Mouse (Mus musculus) hindbrain, embryonic 16.5 days (tissue): Measurements from ENCODE around the gene Add3. TPM values are rescaled to one million over a fixed set of nuclear protein-coding genes. Genes with fewer than 3 reads are reported as not detected.

ENCODE experiments used
- ATAC-seq: fragments of 200-750 bp; cut with Nextera tagmentation; 2 replicates; pipeline ENCODE4 v1.8.0; 2017; ENCODE audit warnings: moderate TSS enrichment, moderate library complexity
- H3K27ac ChIP-seq: fragments of 300-500 bp; sonication (generic); 2 replicates; pipeline ENCODE4 v1.5.1; 2014; ENCODE audit warnings: low read depth, mild to moderate bottlenecking, control low read depth, low read length, moderate library complexity
- H3K27me3 ChIP-seq: fragments of 300-500 bp; sonication (generic); replicated peaks from 2 replicates; pipeline ENCODE4 v1.6.1; 2014; ENCODE audit warnings: low read length; ENCODE audit not compliant: control insufficient read depth, insufficient read depth
- H3K36me3 ChIP-seq: fragments of 300-500 bp; sonication (generic); 2 replicates; pipeline ENCODE4 v1.6.1; 2014; ENCODE audit warnings: mild to moderate bottlenecking, low read length, moderate library complexity, mixed read lengths; ENCODE audit not compliant: control insufficient read depth, insufficient read depth
- H3K4me1 ChIP-seq: fragments of 300-500 bp; sonication (generic); 2 replicates; pipeline ENCODE4 v1.6.1; 2014; ENCODE audit warnings: low read depth, low read length; ENCODE audit not compliant: control insufficient read depth, insufficient read depth
- H3K4me2 ChIP-seq: fragments of 300-500 bp; sonication (generic); 2 replicates; pipeline ENCODE4 v1.6.1; 2014; ENCODE audit warnings: mild to moderate bottlenecking, low read length, control low read depth, moderate library complexity
- H3K4me3 ChIP-seq: fragments of 300-500 bp; sonication (generic); 2 replicates; pipeline ENCODE4 v1.5.1; 2014; ENCODE audit warnings: mild to moderate bottlenecking, low read length, control low read depth, moderate library complexity
- H3K9ac ChIP-seq: fragments of 300-500 bp; sonication (generic); 2 replicates; pipeline ENCODE4 v1.6.1; 2014; ENCODE audit warnings: low read depth, mild to moderate bottlenecking, control low read depth, low read length, moderate library complexity
- H3K9me3 ChIP-seq: fragments of 300-500 bp; sonication (generic); 2 replicates; pipeline ENCODE4 v1.6.1; 2014; ENCODE audit warnings: mild to moderate bottlenecking, low read length, moderate library complexity; ENCODE audit not compliant: control insufficient read depth
- WGBS: fragments of 180-500 bp; shearing (Covaris S2); extraction: QIAGEN DNeasy Blood & Tissue Kit; methylation state at CpG from one replicate; pipeline ENCODE4 v1.1.7; 2014; 5-methylcytosine and 5-hydroxymethylcytosine counted together
- polyA plus RNA-seq: library from polyadenylated mRNA; unstranded; fragments of >200 nt; fragmentation: Nextera tagmentation; extraction: Ambion mirVana; gene quantifications from 2 replicates; pipeline ENCODE4 v1.2.1, GENCODE M21; 2015

Add3 gene
- polyA plus RNA-seq, 1 experiment from 2014 or later, result 51.6 TPM

DNA sequence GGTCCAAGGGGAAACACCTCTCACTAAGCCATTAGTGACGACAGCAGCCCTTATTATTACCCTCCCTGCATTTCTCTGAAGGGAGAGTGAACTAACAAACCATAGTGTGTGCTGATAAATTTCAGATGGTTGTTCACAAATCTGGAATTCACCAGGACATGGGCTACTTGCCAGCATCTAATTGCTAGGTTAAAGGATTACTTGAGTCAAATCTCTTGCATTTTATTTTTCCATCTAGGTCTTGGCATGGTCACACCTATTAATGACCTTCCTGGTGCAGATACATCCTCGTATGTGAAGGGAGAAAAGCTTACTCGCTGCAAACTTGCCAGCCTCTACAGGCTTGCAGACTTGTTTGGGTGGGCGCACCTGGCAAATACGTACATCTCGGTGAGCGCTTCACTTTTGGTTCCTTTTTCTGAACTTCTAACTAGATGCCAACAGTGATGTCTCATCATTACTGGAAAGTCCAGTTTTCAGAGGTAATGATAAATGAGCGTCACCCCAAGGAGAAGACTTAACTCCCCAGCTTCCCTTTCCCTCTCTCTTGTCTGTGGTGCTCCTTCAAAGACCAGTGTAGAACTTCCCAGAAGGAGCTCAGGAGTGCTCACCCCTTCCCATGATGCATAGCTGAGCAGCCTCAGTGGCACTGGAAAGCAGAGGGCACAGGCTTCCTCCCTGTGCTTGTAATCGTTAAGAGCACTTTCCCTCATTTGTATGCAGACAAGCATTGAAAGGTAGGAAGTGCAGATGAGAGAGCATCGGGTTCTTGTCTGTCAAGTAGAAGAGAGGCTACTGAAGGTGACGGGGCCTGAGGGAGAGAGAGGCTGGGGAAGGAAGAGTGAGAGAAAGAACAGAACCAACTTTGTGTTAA lies 90.9 kb downstream of the Add3 start:
- no peaks in the 10 kb centered on the region for H3K9me3 ChIP-seq
- no peak overlapping the region for H3K4me2 ChIP-seq
- H3K27ac ChIP-seq, result no peak overlapping the region
- no peaks in the 10 kb centered on the region for H3K4me1 ChIP-seq
- ATAC-seq, result no peak
- no peak overlapping the region for H3K9ac ChIP-seq
- peaks cover 8% of the 10 kb centered on the region for H3K36me3 ChIP-seq
- no peaks in the 10 kb centered on the region for H3K27me3 ChIP-seq
- 78% methylated on average over 11 of the region's 11 CpGs for WGBS
- no peak overlapping the region for H3K4me3 ChIP-seq

DNA sequence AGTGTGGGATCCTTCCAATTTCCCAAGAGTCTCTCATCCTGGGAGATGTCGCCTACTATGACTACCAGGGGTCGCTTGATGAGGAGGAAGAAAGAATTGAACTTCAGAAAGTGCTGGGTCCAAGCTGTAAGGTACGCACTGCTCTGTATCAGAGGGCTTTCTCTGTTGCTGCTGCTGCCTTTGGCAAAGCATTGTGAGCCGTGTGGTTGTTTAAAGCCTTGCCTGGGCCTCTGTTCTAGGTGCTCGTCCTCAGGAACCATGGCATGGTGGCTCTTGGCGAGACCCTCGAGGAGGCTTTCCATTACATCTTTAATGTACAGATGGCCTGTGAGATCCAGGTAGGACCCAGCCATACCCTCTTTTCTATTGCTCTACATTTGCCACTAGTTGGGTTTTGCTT lies 93.3 kb downstream of the Add3 start:
- ATAC-seq, result no peak
- WGBS, result 98% methylated on average over 7 of the region's 7 CpGs
- no peak overlapping the region for H3K27ac ChIP-seq

GRCm38 (mm10) chr19:53241806-53242205 lies 101.6 kb downstream of the Add3 start:
- Histone ChIP-seq H3K27ac (no peak overlapping the region), H3K36me3 (0 out of 2 replicates have a peak, but pooled peaks cover 5% of the 10 kb centered on the region), H3K4me3 (no peak overlapping the region), H3K9me3 (no peaks in the 10 kb centered on the region), H3K9ac (no peak overlapping the region), H3K27me3 (no peaks in the 10 kb centered on the region), H3K4me2 (no peak overlapping the region), H3K4me1 (no peaks in the 10 kb centered on the region)
- 91% methylated on average over 6 of the region's 6 CpGs for WGBS
- no peak for ATAC-seq

More for the DNA sequence above, 93.3 kb downstream of the Add3 start:
- no peak overlapping the region for H3K4me3 ChIP-seq
- no peaks in the 10 kb centered on the region for H3K4me1 ChIP-seq
- no peak overlapping the region for H3K4me2 ChIP-seq
- no peaks in the 10 kb centered on the region for H3K27me3 ChIP-seq
- peaks cover 15% of the 10 kb centered on the region for H3K36me3 ChIP-seq
- H3K9ac ChIP-seq, result no peak overlapping the region
- H3K9me3 ChIP-seq, result no peaks in the 10 kb centered on the region

GRCm38 (mm10) chr19:53243956-53244355 lies 103.7 kb downstream of the Add3 start:
- Histone ChIP-seq H3K27ac (no peak overlapping the region), H3K4me2 (no peak overlapping the region), H3K4me1 (peaks cover 3% of the 10 kb centered on the region), H3K9me3 (no peaks in the 10 kb centered on the region), H3K27me3 (no peaks in the 10 kb centered on the region), H3K36me3 (0 out of 2 replicates have a peak, but pooled peaks cover 2% of the 10 kb centered on the region), H3K9ac (no peak overlapping the region), H3K4me3 (no peak overlapping the region)
- WGBS, result 88% methylated on average over 10 of the region's 10 CpGs
- no peak for ATAC-seq

- H3K9ac ChIP-seq, result no peak overlapping the region
- H3K4me1 ChIP-seq, result peaks cover 3% of the 10 kb centered on the region
- 70% methylated on average over 2 of the region's 2 CpGs for WGBS
- no peaks in the 10 kb centered on the region for H3K27me3 ChIP-seq
- no peak overlapping the region for H3K4me3 ChIP-seq
- ATAC-seq, result no peak
- no peaks in the 10 kb centered on the region for H3K9me3 ChIP-seq
- no peak overlapping the region for H3K27ac ChIP-seq
- H3K36me3 ChIP-seq, result 0 out of 2 replicates have a peak, but pooled peaks cover 2% of the 10 kb centered on the region
- no peak overlapping the region for H3K4me2 ChIP-seq
These were observed 107.3 kb downstream of the Add3 start for GRCm38 (mm10) chr19:53247558-53247957.

GRCm38 (mm10) chr19:53248023-53248494 lies 107.8 kb downstream of the Add3 start:
- Histone ChIP-seq H3K4me2 (peak overlapping the region; percentile 45), H3K4me3 (no peak overlapping the region), H3K36me3 (0 out of 2 replicates have a peak, but pooled peaks cover 2% of the 10 kb centered on the region), H3K27me3 (no peaks in the 10 kb centered on the region), H3K9me3 (no peaks in the 10 kb centered on the region), H3K4me1 (peaks cover 3% of the 10 kb centered on the region), H3K27ac (no peak overlapping the region), H3K9ac (0 out of 2 replicates have a peak overlapping the region, but pooled peaks have one; percentile 21)
- 9% methylated on average over 11 of the region's 11 CpGs for WGBS
- peak; percentile 63 for ATAC-seq

GRCm38 (mm10) chr19:53251015-53251414 lies 110.8 kb downstream of the Add3 start:
- Histone ChIP-seq H3K27ac (no peak overlapping the region), H3K9ac (no peak overlapping the region), H3K4me2 (no peak overlapping the region), H3K27me3 (no peaks in the 10 kb centered on the region), H3K36me3 (no peaks in the 10 kb centered on the region), H3K4me3 (no peak overlapping the region), H3K9me3 (no peaks in the 10 kb centered on the region), H3K4me1 (peaks cover 3% of the 10 kb centered on the region)
- no peak for ATAC-seq
- 94% methylated on average over 7 of the region's 7 CpGs for WGBS

DNA sequence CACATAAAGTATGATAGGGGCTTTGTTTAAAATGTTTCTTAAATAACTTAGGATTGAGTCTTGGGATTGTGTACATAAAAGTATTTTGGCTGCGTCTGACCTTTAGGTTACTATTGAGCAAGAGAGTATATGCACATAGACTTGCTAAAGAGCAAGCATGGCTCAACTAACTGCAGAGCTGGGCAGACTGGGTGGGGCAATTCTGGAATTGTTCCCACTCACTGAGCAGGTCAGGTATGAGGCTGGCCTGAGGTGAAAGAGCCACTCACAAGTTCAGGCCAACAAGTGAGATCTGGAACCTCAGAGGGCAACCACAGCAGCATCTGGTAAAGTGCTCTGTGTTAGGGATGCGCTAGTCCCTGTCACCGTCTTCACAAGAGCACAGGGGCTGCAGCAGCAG lies 111.4 kb downstream of the Add3 start:
- peaks cover 3% of the 10 kb centered on the region for H3K4me1 ChIP-seq
- 93% methylated on average over 3 of the region's 3 CpGs for WGBS
- H3K36me3 ChIP-seq, result no peaks in the 10 kb centered on the region
- no peak for ATAC-seq
- H3K9me3 ChIP-seq, result no peaks in the 10 kb centered on the region
- H3K4me3 ChIP-seq, result no peak overlapping the region
- no peak overlapping the region for H3K27ac ChIP-seq
- no peaks in the 10 kb centered on the region for H3K27me3 ChIP-seq
- H3K9ac ChIP-seq, result no peak overlapping the region
- H3K4me2 ChIP-seq, result no peak overlapping the region

DNA sequence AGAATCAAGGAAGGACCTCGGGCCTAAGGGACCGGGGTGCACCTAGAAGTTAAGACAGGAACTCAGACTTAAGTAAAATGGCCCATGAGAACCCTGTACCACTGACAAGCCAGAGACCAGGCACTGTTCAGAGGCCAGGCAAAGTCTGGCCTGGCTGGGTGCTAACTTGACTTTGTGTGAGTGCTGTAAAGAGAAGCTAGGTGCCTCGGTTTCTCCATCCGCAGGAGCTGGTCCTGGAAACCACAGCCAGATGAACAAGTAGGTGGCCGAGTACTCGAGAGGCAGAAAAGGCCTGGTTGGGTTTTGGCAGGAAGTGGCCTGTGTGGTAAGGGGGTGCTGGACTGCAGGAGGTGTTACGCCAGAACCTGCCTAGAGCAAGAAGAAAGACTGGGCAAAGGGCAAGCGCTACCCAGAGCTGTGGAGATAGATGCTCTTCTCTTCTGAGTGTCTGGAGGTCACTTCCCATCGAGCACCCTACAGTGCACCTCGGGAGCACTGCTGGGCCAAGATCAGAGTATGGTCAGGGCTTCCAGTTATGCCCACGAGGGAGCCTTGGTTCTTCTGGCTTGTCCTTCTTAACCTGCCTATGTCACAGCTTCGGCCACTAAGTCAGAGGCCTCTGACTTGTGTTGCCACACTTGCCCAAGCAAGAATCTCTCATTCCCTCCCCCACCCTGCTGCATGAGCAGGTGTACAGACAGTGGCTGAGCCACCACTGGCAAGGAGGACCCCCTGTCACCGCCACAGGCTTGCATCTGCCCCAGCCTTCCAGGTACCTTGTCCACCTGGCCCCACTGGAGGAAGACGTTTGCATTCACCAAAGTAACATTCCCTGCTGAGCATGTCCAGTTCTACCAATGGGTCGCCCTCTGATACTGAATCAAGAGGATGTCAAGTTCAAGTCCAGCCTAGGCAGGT lies 112.1 kb downstream of the Add3 start:
- WGBS, result 87% methylated on average over 15 of the region's 15 CpGs
- no peaks in the 10 kb centered on the region for H3K27me3 ChIP-seq
- H3K9ac ChIP-seq, result no peak overlapping the region
- ATAC-seq, result no peak
- no peak overlapping the region for H3K4me3 ChIP-seq
- no peak overlapping the region for H3K4me2 ChIP-seq
- no peaks in the 10 kb centered on the region for H3K9me3 ChIP-seq
- peaks cover 3% of the 10 kb centered on the region for H3K4me1 ChIP-seq
- H3K27ac ChIP-seq, result no peak overlapping the region
- no peaks in the 10 kb centered on the region for H3K36me3 ChIP-seq
